Mouse (Mus musculus) embryo, embryonic 10.5 days (tissue): ENCODE results near the gene Fam189b.
A peak's percentile ranks its signal among the peaks of the same experiment; 100 is the strongest.

Source experiments
- DNase-seq: peaks from one replicate; pipeline ENCODE4 v3.0.0-alpha.2; 2015; ENCODE audit warnings: low spot score

Fam189b gene

GRCm38 (mm10) chr3:89165268-89165870 is 17.6 kb upstream of the Fam189b start:
- no peak for DNase-seq

DNA sequence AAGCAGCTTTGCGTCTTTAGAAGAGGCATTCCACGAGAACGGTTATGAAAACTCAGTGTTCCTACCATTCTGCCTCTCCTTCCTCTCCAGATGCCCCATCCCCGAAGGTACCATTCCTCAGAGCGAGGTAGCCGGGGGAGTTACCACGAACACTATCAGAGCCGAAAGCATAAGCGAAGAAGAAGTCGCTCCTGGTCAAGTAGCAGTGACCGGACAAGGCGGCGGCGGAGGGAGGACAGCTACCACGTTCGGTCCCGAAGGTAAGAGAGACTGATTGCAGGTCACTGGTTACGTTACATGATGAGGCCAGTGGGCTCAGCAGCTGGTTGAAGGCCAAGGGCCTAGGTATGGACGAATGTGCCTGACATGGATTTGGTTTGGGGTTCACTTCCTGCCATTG is 16.0 kb upstream of the Fam189b start:
- no peak for DNase-seq

- no peak for DNase-seq
These were observed 8.1 kb upstream of the Fam189b start for GRCm38 (mm10) chr3:89174844-89175243.

GRCm38 (mm10) chr3:89175544-89175943 is 7.4 kb upstream of the Fam189b start:
- no peak for DNase-seq

DNA sequence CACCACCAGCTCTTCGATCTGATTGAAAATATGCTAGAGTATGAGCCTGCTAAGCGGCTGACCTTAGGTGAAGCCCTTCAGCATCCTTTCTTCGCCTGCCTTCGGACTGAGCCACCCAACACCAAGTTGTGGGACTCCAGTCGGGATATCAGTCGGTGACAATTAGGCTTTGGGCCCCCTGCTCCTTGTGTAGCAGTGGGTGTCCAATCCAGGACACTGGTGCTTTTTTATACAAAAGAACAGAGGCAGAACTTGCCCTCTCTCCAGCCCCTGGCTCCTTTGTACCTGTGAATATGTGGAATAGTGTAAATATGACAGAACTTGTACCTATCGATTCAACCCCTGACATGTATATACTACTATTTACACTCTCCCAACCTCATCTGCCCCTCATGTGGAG is 6.5 kb upstream of the Fam189b start:
- no peak for DNase-seq

GRCm38 (mm10) chr3:89177242-89178106 is 5.5 kb upstream of the Fam189b start, which contains the start of gene Scamp3:
TSS of gene Scamp3 (plus strand) at chr3:89177473.
- DNase-seq: peak; percentile 98

GRCm38 (mm10) chr3:89178107-89178385 is 4.9 kb upstream of the Fam189b start:
- no peak for DNase-seq

- no peak for DNase-seq
These were observed 3.9 kb upstream of the Fam189b start for GRCm38 (mm10) chr3:89179056-89179455.

- no peak for DNase-seq
These were observed 1.0 kb upstream of the Fam189b start for GRCm38 (mm10) chr3:89181749-89182500.

GRCm38 (mm10) chr3:89182531-89183057 is 349 bp upstream of the Fam189b start:
- no peak for DNase-seq

DNA sequence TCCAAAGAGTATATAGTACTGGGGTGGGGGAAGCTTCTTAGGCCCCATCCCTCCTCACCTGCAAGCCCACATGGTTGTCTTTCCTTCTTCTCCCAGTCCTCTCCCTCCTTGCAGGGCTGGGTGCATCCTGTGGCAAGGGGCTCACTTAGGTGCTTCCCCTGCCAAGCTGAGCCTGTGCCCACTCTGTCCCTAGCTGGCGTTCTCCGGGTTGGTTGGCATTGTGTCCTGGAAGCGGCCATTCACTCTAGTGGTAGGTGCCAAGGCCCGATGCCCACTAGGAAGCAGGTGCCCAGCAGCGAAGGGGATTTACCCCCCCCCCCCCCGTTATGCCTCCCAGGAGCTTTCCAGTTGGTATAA is 994 bp downstream of the Fam189b start:
- DNase-seq: no peak

DNA sequence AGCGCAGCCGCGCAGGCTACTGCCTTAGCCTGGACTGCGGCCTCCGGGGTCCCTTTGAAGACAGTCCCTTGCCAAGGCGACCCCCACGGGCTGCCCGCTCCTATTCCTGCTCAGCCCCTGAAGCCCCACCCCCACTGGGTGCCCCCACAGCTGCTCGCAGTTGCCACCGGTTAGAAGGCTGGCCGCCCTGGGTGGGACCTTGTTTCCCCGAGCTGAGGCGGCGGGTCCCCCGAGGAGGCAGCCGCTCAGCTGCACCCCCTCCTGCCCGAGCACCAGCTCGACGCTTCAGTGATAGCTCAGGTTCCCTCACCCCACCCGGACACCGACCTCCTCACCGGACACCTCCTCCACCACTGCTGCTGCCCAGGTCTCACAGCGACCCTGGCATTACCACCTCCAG is 4.3 kb downstream of the Fam189b start:
- no peak for DNase-seq

DNA sequence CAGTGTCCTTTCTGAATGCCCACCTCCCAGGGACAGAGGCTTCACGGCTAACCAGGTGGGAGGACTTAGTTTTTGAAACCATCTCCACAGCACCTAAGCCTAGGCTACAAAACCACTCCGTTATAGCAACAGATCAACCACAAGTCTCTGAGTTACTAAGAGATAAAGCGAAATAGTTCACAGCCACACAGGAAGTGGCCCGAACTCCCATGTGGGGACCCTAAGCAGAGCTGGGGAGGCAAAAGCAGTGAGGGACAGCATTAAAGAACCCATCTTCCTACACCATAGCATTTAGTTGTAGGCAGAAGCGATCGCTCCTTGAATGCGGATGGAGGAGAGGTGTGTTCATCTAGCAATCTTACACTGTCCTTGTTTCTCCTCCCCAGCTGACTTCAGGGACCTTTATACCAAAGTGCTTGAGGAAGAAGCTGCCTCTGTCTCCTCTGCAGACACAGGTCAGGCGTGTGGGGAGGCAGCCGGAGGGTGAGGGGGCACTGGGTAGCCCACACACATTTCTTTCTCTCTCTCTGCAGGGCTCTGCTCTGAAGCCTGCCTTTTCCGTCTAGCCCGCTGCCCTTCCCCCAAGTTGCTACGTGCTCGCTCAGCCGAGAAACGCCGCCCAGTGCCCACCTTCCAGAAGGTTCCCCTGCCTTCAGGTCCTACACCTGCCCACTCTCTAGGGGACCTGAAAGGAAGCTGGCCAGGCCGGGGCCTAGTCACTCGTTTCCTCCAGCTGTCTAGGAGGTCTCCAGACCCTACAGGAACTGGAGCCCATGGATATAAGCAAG is 4.9 kb downstream of the Fam189b start:
- DNase-seq: no peak

DNA sequence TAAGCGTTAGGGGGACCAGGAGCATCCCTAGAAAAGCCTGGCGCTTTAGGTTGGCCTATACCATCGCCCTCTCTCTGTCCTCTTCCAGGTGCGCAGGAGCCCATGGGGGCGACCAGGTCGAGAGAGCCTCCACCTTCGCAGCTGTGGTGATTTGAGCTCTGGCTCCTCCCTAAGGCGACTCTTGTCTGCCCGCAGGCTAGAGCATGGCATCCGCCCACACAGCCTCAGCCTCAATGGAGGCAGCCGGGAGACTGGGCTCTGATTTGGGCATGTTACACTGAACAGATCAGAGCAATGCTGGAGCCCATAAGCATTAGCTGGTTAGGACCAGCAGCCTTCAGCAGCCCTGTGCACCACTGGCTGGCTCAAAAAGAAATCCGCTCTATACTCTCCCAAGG is 5.5 kb downstream of the Fam189b start:
- no peak for DNase-seq

GRCm38 (mm10) chr3:89190436-89190835 is 7.5 kb downstream of the Fam189b start:
- DNase-seq: no peak

- no peak for DNase-seq
These were observed 10.4 kb downstream of the Fam189b start for GRCm38 (mm10) chr3:89193351-89193750.

DNA sequence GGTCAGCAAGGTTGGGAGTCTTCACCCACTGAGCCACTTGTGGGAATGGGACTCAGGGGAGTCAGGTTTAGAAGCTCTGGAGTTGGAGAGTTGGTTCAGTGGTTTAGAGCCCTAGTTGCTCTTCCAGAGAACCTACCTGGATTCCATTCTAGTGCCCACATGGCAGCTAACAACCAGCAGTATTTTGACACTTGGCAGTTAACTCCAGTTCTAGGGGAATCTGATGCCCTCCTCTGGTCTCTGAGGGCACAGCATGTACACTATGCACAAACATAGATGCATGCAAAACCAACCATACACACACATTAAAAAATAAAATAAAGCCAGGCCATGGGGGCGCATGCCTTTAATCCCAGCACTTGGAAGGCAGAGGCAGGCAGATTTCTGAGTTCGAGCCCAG is 10.9 kb downstream of the Fam189b start:
- DNase-seq: no peak

GRCm38 (mm10) chr3:89195979-89196877 is 13.3 kb downstream of the Fam189b start:
- DNase-seq: peak; percentile 97

- no peak for DNase-seq
These were observed 16.9 kb downstream of the Fam189b start for GRCm38 (mm10) chr3:89199839-89200238.

DNA sequence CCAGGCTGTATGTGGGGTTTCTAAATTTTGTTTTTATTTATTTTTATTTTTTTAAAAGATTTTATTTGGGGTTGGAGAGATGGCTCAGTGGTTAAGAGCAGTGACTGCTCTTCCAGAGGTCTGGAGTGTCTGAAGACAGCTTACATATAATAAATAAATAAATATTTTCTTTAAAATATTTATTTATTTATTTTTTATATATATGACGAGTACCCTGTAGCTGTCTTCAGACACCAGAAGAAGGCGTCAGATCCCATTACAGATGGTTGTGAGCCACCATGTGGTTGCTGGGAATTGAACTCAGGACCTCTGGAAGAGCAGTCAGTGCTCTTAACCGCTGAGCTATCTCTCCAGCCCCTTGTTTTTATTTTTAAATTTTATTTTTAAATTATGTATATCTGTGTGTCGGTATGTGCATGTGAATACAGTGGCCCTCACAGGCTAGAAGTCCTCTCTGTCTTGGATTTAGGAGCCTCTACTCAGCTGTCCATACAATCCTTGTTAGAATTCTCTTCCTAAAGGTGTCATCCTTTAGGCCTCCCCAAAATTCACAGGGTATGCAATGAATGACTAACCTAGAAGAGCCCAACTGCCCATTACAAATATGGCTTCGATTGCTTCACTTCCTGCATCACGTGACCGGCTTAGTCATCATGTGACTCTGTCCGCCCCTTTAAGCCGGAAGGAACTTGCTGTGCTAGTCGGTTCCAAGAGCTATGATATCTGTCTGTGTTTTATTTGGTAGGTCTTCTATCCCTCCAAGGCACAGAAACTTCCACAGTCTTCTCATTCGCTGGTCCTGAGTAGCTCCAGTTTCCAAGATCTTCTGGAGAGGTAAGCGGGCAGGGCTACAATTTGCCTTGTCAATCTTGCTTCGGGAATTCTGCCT is 19.6 kb downstream of the Fam189b start, which contains the start of gene Gba:
Gba (plus strand) TSS at position 676 of the 889 bp plus-strand sequence.
- DNase-seq: peak; percentile 97
